In genomic region chr8:55939870-55940525, GRCm38 (mm10) we compare ENCODE assay signal across 8 mouse cellular contexts. TPM values are rescaled to one million over a fixed set of nuclear protein-coding genes. Genes with fewer than 3 reads are reported as not detected.
A peak's percentile ranks its signal among the peaks of the same experiment; 100 is the strongest.
DNase-seq lines count a peak whose midpoint lies in the region; ATAC-seq lines count a peak whose summit lies in the region.

Glra3 (plus strand) TSS chr8:55940460.

- no peak for DNase-seq in cerebellum, adult 9-10 months
- peak; percentile 39 for DNase-seq in brain, embryonic 18.5 days (ENCODE audit: low read depth, low spot score)
- DNase-seq in frontal cortex, postnatal 25 days (ENCODE audit: low spot score in 2 of 2) = peak; percentile 11 to 18
- DNase-seq in left cerebral cortex, postnatal 36 days (ENCODE audit: low spot score in 2 of 2) = peak; percentile 34 to 55
- DNase-seq in retina, postnatal 7 days (ENCODE audit: low read depth, low spot score) = peak; percentile 14
- DNase-seq in thymus, postnatal 25 days = no peak
- DNase-seq in urinary bladder, adult 2 months (ENCODE audit: low spot score) = no peak

- ATAC-seq in cerebellum, adult (ENCODE audit: insufficient number of reproducible peaks, low FRiP score, low TSS enrichment) = peak; percentile 58; the same call in 1 of the 2 replicates

- intact Hi-C loops in left cerebral cortex, postnatal 36 days (cut with DNase I) = no loop called here

RNA-seq across cellular contexts. Expression of gene Glra3, which starts in this region (rescaled TPM):
- 1 to 10 TPM; 6.3 to 8.1 TPM for total RNA-seq in left cerebral cortex, postnatal 36 days (2021)
- polyA plus RNA-seq in urinary bladder, adult 2 months (2012; rRNA removed) = not detected in 2 replicates

Comparison
In these comparisons a context has a peak if more than half of its experiments do, and no peak if none do; other contexts are left out.
1. DNase-seq: peak in brain, embryonic 18.5 days (single experiment), frontal cortex, postnatal 25 days (2 of 2), left cerebral cortex, postnatal 36 days (2 of 2) and retina, postnatal 7 days (single experiment); none in cerebellum, adult 9-10 months (single experiment), thymus, postnatal 25 days (single experiment) and urinary bladder, adult 2 months (single experiment).